Mouse (Mus musculus) E14TG2a.4 (cell line): ENCODE measurements at regions not wholly inside any gene's neighbourhood (a gene's known extent, or its start where the extent isn't known, plus 50 kb on each side); places are given as distances from the start of the nearest gene placed in this dataset.

ENCODE experiments used
- CTCF ChIP-seq: conservative IDR thresholded peaks from 2 replicates; pipeline ENCODE4 v1.5.1; 2014; ENCODE audit warnings: low read length
- POU5F1 ChIP-seq: IDR thresholded peaks from 2 replicates; pipeline ENCODE4 v1.6.1; 2014; ENCODE audit warnings: low read length, borderline replicate concordance

GRCm38 (mm10) chr15:63497207-63497606 is 347.8 kb downstream of the Gsdmc2 start:
- TF ChIP-seq POU5F1 (no peak), CTCF (no peak)
